Mouse (Mus musculus) urinary bladder, postnatal 25 days (tissue): ENCODE measurements around the gene Scmh1.

Source experiments
- DNase-seq: peaks from one replicate; pipeline ENCODE4 v3.0.0; 2022; ENCODE audit warnings: low spot score

Gene Scmh1

GRCm38 (mm10) chr4:120556592-120556991 is 151.5 kb downstream of the Scmh1 start:
- no peak for DNase-seq

- no peak for DNase-seq
Measured at GRCm38 (mm10) chr4:120565726-120566125, 160.6 kb downstream of the Scmh1 start.

DNA sequence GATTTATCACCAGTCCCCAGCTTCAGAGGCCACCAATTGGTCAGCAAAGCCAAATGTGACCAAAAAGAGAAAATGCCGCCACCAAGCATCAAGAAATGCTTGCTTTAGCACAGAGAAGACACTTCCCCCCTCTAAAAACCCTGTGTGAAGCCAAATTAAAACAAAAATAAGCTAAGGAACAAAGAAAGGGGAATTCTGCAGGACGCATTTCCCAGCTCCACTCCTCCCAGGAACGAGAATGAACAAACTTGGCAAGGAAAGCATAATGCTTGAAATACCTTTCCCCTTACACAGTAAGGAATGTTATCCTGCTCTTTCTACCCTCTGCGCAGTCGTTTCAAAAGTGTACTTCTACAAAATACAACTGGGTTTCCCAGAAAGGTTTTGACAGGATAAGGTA is 162.9 kb downstream of the Scmh1 start:
- no peak for DNase-seq

GRCm38 (mm10) chr4:120569025-120569424 is 163.9 kb downstream of the Scmh1 start:
- DNase-seq, result peak; percentile 13

DNA sequence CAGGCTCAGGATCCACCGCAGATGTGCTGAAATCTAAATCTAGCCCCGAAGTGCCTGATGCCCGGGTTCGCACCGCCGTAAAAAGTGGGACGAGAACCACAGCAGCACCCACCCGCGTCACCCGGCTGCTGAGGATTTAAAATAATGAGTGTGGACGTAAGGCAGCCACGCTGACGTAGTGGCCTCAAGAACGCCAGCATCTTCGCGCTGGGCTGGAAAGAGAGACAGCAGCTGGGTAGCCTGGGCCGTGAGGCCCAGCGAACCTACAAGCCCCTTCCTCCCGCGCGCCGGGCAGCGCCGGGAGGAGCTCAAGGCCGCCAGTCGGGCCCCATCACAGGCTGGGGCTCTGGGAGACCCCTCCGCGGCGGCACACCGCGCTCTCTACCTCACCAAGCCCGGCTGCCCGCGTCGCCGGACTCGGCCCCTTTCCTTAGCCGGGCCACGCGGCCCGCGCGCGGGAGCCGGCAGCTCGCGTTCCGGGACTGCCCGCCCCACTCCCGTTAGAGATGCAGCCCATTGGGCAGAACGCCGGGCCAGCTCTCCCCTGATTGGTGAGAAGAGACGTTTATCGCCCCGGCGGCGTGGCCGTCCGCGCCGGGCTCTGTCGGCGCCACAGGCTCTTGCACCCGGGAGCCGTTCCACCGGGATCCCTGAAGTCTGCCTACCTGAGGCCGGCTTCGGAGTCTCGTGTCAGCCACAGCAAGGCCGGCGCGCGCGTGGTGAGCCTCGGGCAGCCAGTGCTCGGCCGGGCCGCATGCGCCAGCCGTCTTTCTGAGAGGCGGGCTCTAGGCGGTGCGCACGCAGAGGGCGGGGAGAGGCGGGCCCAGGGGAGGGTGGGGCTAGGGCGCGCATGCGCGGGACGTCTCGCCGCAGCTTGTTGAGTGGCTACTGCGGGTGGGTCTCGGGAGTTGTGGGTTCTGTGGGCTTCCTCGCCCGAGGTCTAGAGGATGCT is 164.7 kb downstream of the Scmh1 start, which contains the start of gene Ctps:
Ctps (minus strand) TSS at position 791 of the 952 bp plus-strand sequence.
- DNase-seq, result peak; percentile 91

GRCm38 (mm10) chr4:120570438-120571069 is 165.5 kb downstream of the Scmh1 start:
- DNase-seq, result no peak

DNA sequence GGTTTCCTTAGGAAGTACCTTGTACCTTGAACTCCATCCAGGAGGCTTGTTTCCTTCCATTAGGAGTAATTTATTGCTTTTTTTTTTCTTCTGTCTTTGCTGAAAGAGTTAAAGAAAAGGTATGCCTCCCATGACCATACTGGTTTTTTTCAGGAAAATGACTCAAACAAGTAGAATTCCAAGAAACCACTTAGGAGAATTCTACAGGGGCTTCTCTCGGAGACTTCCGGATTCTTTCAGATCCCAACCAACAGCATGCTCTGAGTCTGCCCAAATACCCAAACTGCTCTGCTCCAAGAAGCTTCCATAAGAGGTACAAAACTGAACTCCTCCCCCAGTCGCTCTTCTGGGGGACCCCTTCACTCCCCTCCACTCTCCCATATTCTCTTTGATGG is 166.0 kb downstream of the Scmh1 start:
- no peak for DNase-seq

- no peak for DNase-seq
Measured at GRCm38 (mm10) chr4:120571691-120572090, 166.6 kb downstream of the Scmh1 start.
